Mouse (Mus musculus) ovary, postnatal 36 days (tissue): ENCODE data around the gene Fbxo21.

Experiments
- DNase-seq: peaks from one replicate; pipeline ENCODE4 v3.0.0; 2022; ENCODE audit warnings: low spot score, mixed read lengths

Gene Fbxo21

GRCm38 (mm10) chr5:118047091-118047757, 70.7 kb downstream of the Fbxo21 start:
- DNase-seq = no peak

GRCm38 (mm10) chr5:118048412-118048811, 71.9 kb downstream of the Fbxo21 start:
- DNase-seq = no peak

- DNase-seq = no peak
These were observed 72.4 kb downstream of the Fbxo21 start for GRCm38 (mm10) chr5:118048928-118049327.

- no peak for DNase-seq
These were observed 74.2 kb downstream of the Fbxo21 start for GRCm38 (mm10) chr5:118050743-118051142.

- no peak for DNase-seq
These were observed 75.6 kb downstream of the Fbxo21 start for GRCm38 (mm10) chr5:118051981-118052662.

- no peak for DNase-seq
These were observed 76.7 kb downstream of the Fbxo21 start for GRCm38 (mm10) chr5:118053205-118053604.

- DNase-seq = no peak
These were observed 81.1 kb downstream of the Fbxo21 start for GRCm38 (mm10) chr5:118057508-118058111.

- DNase-seq = no peak
These were observed 82.3 kb downstream of the Fbxo21 start for GRCm38 (mm10) chr5:118058858-118059257.

- DNase-seq = no peak
These were observed 83.1 kb downstream of the Fbxo21 start for GRCm38 (mm10) chr5:118059646-118060045.
